Mouse (Mus musculus): ENCODE measurements around the gene Kifap3.

Kifap3 gene

DNA sequence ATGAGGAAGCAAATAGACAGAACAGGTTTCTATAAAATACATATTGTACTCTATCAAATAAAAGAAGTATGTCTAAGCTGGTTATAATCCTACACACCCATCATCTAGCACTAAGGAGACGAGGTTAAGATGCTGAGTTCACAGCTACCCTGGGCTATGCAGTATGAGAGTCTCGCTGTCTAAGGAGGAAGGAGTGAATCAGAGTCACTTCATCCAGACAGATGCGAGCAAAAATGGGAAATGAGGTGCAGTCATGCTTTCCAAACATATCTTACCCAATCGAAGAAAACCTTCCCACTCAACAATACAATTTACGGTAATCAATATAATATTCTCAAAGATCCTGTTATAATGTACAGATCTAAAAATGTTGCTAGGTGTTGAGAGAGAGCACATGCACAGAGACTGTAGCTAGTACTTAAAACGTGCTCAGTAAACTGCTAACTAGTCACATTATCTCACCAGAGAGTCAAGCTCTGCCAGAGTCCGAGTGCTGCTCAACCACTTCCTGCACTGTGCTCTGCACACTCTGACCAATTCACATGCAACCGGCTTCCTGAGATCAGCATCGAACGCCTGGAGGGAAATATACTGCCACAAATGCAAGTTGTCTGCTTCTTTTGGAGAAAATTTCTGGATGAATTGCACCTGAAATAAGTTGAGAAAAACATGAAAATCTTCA, 184.8 kb downstream of the Kifap3 start:
- in situ Hi-C loops (cut with MboI): no loop called here

Measured in mature B cell (primary cell).